Mouse (Mus musculus): Measurements from ENCODE around the gene Tbxa2r.

The Tbxa2r gene

GRCm38 (mm10) chr10:81321436-81321835, 7.1 kb upstream of the Tbxa2r start:
- no peak for DNase-seq (ENCODE audit: low read depth, low spot score)
- no peaks in the 10 kb centered on the region for H3K27me3 ChIP-seq (ENCODE audit: control insufficient read depth, insufficient read depth, low read length, poor library complexity, severe bottlenecking)
- peaks cover 18% of the 10 kb centered on the region for H3K36me3 ChIP-seq (ENCODE audit: control insufficient read depth, insufficient read depth, low read length, poor library complexity, severe bottlenecking)

GRCm38 (mm10) chr10:81322444-81322843, 6.1 kb upstream of the Tbxa2r start:
- H3K27me3 ChIP-seq (ENCODE audit: control insufficient read depth, insufficient read depth, low read length, poor library complexity, severe bottlenecking), result no peaks in the 10 kb centered on the region
- DNase-seq (ENCODE audit: low read depth, low spot score), result no peak
- H3K36me3 ChIP-seq (ENCODE audit: control insufficient read depth, insufficient read depth, low read length, poor library complexity, severe bottlenecking), result peaks cover 18% of the 10 kb centered on the region

- H3K27me3 ChIP-seq (ENCODE audit: control insufficient read depth, insufficient read depth, low read length, poor library complexity, severe bottlenecking), result no peaks in the 10 kb centered on the region
- DNase-seq (ENCODE audit: low read depth, low spot score), result no peak
- peaks cover 18% of the 10 kb centered on the region for H3K36me3 ChIP-seq (ENCODE audit: control insufficient read depth, insufficient read depth, low read length, poor library complexity, severe bottlenecking)
Observed at GRCm38 (mm10) chr10:81323141-81323775, 5.3 kb upstream of the Tbxa2r start.

DNA sequence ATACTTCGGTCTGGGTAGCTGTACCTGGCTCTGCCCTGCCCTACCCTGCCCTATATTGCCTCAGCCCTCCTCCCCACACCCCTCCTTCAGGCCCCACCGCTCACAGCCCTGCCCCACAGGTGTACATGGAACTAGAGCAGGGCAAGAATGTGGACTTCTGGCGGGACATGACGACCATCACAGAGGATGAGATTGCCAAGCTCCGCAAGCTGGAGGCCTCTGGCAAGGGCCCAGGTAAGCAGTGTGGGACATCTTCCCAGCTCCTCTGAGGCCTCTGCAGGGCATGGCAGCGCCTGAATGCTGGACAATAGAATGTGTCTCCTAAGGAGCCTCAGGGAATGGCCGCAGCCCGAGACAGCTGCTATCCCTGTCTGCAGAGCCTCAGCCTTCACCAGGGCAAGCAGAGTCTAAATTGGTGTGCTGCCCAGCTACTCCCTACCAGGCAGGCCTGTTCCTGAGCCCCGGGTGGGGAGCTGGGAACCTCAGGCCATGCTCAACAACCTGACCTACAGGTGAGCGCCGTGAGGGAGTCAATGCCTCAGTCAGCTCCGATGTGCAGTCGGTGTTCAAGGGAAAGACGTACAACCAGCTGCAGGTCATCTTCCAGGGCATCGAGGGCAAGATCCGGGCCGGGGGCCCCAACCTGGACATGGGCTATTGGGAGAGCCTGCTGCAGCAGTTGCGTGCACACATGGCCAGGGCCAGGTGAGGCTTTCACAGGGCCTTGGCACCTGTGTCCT, 4.6 kb upstream of the Tbxa2r start:
- peaks cover 18% of the 10 kb centered on the region for H3K36me3 ChIP-seq (ENCODE audit: control insufficient read depth, insufficient read depth, low read length, poor library complexity, severe bottlenecking)
- DNase-seq (ENCODE audit: low read depth, low spot score), result no peak
- no peaks in the 10 kb centered on the region for H3K27me3 ChIP-seq (ENCODE audit: control insufficient read depth, insufficient read depth, low read length, poor library complexity, severe bottlenecking)

DNA sequence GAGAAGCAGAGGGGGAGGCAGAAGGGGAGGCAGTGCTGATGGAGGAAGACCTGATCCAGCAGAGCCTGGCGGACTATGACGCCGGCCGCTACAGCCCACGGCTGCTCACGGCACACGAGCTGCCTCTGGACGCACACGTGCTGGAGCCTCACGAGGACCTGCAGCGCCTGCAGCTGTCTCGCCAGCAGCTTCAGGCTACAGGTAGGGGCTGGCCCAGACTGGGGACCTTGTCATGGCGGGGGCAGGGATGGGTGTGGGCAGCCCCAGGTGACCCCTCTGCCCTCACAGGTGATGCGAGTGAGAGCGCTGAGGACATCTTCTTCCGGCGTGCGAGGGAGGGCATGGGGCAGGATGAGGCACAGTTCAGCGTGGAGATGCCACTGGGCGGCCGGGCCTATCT, 3.4 kb upstream of the Tbxa2r start:
- no peaks in the 10 kb centered on the region for H3K27me3 ChIP-seq (ENCODE audit: control insufficient read depth, insufficient read depth, low read length, poor library complexity, severe bottlenecking)
- DNase-seq (ENCODE audit: low read depth, low spot score), result no peak

GRCm38 (mm10) chr10:81325781-81326180, 2.8 kb upstream of the Tbxa2r start:
- Histone ChIP-seq H3K27me3 (ENCODE audit: control insufficient read depth, insufficient read depth, low read length, poor library complexity, severe bottlenecking) (no peaks in the 10 kb centered on the region), H3K36me3 (ENCODE audit: control insufficient read depth, insufficient read depth, low read length, poor library complexity, severe bottlenecking) (peaks cover 18% of the 10 kb centered on the region)
- no peak for DNase-seq (ENCODE audit: low read depth, low spot score)

More for the DNA sequence above, 3.4 kb upstream of the Tbxa2r start:
- peaks cover 18% of the 10 kb centered on the region for H3K36me3 ChIP-seq (ENCODE audit: control insufficient read depth, insufficient read depth, low read length, poor library complexity, severe bottlenecking)

DNA sequence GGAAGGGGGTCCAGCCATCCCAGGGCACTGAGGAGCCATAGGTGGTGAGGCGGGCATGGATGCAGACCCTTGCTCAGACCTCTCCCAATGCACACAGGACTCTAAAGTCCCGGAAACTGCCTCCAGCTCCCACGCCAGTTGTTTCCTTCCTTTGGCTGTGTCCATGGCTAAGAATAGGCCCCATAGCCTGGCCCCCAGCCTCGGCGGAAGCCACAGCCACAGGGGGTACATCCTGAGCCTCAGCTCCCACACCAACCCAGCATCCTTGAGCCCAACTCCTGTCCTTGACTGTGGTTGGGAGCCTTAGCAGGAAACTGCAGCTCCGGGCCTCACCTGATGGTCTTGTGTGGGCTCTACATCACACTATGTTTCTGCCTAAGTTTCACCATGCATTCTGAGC, 1.7 kb upstream of the Tbxa2r start:
- no peaks in the 10 kb centered on the region for H3K27me3 ChIP-seq (ENCODE audit: control insufficient read depth, insufficient read depth, low read length, poor library complexity, severe bottlenecking)
- H3K36me3 ChIP-seq (ENCODE audit: control insufficient read depth, insufficient read depth, low read length, poor library complexity, severe bottlenecking), result peaks cover 18% of the 10 kb centered on the region
- DNase-seq (ENCODE audit: low read depth, low spot score), result no peak

DNA sequence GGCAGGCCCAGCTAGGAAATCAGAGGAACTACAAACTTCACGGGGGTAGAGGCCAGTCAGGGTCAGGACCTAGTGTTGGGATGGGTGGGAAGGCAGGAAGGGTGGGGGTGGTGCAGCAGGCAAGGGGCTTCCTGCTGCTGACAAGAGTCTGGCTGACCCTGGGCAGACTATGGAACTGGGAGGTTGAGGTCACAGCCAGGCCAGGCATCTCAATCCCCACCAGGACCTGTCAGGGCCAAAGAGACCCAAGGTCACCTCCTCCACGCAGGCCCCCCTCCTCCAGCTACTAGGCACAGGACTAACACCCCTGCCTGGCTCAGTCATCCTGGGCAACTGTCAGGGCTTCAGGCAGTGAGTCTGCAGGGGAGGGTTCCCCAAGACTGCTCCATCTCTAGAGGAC, 572 bp upstream of the Tbxa2r start:
- H3K36me3 ChIP-seq (ENCODE audit: control insufficient read depth, insufficient read depth, low read length, poor library complexity, severe bottlenecking), result peaks cover 15% of the 10 kb centered on the region
- no peak for DNase-seq (ENCODE audit: low read depth, low spot score)
- no peaks in the 10 kb centered on the region for H3K27me3 ChIP-seq (ENCODE audit: control insufficient read depth, insufficient read depth, low read length, poor library complexity, severe bottlenecking)

DNA sequence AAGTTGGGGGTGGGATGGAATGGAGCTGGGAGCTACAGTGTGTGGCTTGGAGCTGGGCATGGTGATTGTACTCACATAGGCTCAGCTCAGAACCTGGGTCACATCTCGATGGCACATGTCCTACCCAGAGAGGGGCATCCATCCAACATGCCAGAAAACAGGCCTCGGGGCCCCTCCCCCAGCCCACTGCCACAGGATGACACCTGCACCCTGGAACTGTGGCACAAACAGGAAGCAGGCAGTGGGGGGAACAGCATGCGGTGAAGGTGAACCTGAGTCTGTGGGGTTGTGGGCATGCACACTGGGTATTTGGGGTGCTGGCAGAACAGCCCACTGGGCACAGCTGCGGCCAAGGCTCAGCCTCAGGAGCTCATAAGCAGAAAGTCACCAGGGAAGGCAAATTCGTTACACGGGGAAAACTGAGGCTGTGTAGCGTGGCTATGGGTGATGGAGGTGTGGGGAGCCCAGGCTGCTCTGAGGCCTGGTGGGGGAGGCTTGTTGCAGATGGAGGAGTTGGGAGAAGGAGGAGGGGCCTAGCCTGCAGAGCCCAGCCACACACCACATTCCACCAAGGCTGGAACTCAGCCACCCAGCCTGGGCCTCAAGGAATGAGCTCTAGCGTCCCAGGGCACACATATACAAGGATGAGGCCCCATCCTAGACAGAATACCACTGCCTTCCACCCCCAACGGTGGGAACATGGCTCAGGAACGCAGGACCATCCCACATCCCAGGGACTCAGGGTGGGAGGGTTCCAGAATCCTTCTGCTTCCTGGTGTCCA, 854 bp downstream of the Tbxa2r start:
- peak; percentile 60 for DNase-seq (ENCODE audit: low read depth, low spot score)
- peaks cover 8% of the 10 kb centered on the region for H3K36me3 ChIP-seq (ENCODE audit: control insufficient read depth, insufficient read depth, low read length, poor library complexity, severe bottlenecking)
- no peaks in the 10 kb centered on the region for H3K27me3 ChIP-seq (ENCODE audit: control insufficient read depth, insufficient read depth, low read length, poor library complexity, severe bottlenecking)

- Histone ChIP-seq H3K27me3 (ENCODE audit: control insufficient read depth, insufficient read depth, low read length, poor library complexity, severe bottlenecking) (no peaks in the 10 kb centered on the region), H3K36me3 (ENCODE audit: control insufficient read depth, insufficient read depth, low read length, poor library complexity, severe bottlenecking) (peaks cover 2% of the 10 kb centered on the region)
- no peak for DNase-seq (ENCODE audit: low read depth, low spot score)
Observed at GRCm38 (mm10) chr10:81330007-81330406, 1.5 kb downstream of the Tbxa2r start.

DNA sequence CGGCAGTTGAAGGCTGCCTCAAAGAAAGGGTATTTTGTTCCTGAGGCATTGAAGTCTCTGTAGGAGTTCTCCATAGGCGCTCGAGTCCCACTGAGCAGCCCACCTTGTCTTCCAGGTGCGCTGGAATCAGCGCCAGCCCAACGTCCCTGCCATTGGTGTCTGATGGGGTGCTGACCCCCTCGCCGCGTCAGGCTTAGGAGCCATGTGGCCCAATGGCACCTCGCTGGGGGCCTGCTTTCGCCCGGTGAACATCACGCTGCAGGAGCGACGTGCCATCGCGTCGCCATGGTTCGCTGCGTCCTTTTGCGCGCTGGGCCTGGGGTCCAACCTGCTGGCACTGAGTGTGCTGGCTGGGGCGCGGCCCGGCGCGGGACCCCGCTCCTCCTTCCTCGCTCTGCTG, 3.7 kb downstream of the Tbxa2r start:
- no peak for DNase-seq (ENCODE audit: low read depth, low spot score)
- H3K36me3 ChIP-seq (ENCODE audit: control insufficient read depth, insufficient read depth, low read length, poor library complexity, severe bottlenecking), result no peaks in the 10 kb centered on the region

GRCm38 (mm10) chr10:81334324-81334723, 5.8 kb downstream of the Tbxa2r start:
- H3K27me3 ChIP-seq (ENCODE audit: control insufficient read depth, insufficient read depth, low read length, poor library complexity, severe bottlenecking), result no peaks in the 10 kb centered on the region
- no peaks in the 10 kb centered on the region for H3K36me3 ChIP-seq (ENCODE audit: control insufficient read depth, insufficient read depth, low read length, poor library complexity, severe bottlenecking)
- no peak for DNase-seq (ENCODE audit: low read depth, low spot score)

More for the DNA sequence above, 3.7 kb downstream of the Tbxa2r start:
- no peaks in the 10 kb centered on the region for H3K27me3 ChIP-seq (ENCODE audit: control insufficient read depth, insufficient read depth, low read length, poor library complexity, severe bottlenecking)

DNA sequence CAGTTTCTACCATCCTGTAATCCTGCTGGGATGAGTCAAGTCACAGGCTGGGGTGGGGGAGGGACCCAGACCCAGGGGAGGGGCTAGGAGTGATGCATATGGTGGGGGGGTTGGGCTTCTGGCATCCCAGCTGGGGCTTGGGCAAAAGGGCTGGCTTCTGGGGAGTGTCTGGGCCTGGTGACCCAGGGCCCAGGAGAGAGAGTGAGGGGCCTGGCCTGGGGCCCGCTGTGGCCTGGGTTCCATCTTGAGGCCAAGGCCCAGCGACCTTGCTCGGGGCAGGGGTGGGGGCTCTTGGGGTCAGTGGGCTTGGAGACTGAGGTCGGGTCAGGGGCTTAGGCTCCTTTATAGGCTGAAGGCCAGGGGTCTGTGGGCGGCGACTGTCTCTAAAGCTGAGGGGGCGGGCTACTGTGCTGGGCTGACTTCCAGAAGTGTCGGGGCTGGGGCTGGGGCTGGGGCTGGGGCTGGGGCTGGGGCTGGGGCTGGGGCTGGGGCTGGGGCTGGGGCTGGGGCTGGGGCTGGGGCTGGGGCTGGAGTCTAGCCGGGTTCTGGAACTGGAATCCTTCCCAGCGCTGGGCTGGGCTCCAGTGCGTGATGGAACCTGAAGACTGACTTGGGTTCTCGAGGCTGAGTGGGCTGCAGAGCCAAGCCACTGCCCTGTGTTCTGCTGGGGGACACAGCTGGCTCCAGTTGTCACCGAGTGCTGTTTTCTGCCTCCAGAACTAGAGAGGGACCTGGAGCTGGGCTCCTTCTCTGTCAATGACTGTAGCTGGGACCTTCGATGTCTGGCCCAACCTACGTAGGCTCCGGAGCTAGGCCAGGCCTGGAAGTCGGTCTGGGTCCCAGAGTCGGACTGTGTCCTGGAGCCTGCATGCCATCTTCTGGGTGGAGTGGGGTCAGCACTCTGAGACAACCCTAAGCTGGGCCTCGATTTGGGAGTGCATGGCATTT, 7.1 kb downstream of the Tbxa2r start:
- H3K36me3 ChIP-seq (ENCODE audit: control insufficient read depth, insufficient read depth, low read length, poor library complexity, severe bottlenecking), result no peaks in the 10 kb centered on the region
- no peaks in the 10 kb centered on the region for H3K27me3 ChIP-seq (ENCODE audit: control insufficient read depth, insufficient read depth, low read length, poor library complexity, severe bottlenecking)
- DNase-seq (ENCODE audit: low read depth, low spot score), result no peak

DNA sequence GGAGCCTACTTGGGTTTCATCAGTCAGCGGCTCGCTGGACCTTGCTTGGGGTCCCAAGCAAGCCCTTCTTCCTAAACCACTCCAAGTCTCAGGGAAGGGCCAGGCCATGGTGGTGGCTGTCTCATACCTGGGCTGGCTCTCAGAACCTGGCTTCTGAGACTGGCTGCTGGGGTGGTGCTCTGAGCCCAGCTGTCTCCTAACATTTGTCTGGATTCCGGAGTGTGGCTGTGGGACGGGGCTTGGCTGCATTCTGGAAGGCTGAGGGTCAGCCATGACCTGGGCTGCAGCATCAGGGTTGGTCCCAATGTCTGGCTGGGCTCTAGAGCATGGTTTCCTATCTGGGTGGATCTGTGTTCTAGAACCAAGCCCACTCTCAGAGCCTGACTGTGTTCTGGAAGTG, 8.0 kb downstream of the Tbxa2r start:
- DNase-seq (ENCODE audit: low read depth, low spot score), result no peak
- Histone ChIP-seq H3K36me3 (ENCODE audit: control insufficient read depth, insufficient read depth, low read length, poor library complexity, severe bottlenecking) (no peaks in the 10 kb centered on the region), H3K27me3 (ENCODE audit: control insufficient read depth, insufficient read depth, low read length, poor library complexity, severe bottlenecking) (no peaks in the 10 kb centered on the region)
